Mouse (Mus musculus) left cerebral cortex, postnatal 14 days (tissue): ENCODE measurements around the gene Pik3r1. TPM values are rescaled to one million over a fixed set of nuclear protein-coding genes. Genes with fewer than 3 reads are reported as not detected.

ENCODE experiments used
- DNase-seq, 2 experiments: peaks; one replicate each; pipeline ENCODE4 v3.0.0; 2021 to 2022; ENCODE audit warnings: low spot score in 2 of 2, mixed read lengths in 1 of 2
- intact Hi-C: fragments of 180-260 bp; cut with DNase I; formaldehyde crosslinking; loops from one replicate; pipeline ENCODE4 v1.15.1; 2025
- total RNA-seq, 2 experiments: library from RNA; stranded (reverse); gene quantifications; 2 replicates each; pipeline ENCODE4 v1.2.3; 2021

Gene Pik3r1
- total RNA-seq, 2 experiments from 2014 or later, result 145 to 173 TPM

- no peak for DNase-seq
- intact Hi-C loops, result no loop called here
Measured at GRCm38 (mm10) chr13:101634420-101634819, 133.6 kb downstream of the Pik3r1 start.

- DNase-seq, result no peak
- intact Hi-C loops, result no loop called here
Measured at GRCm38 (mm10) chr13:101633620-101634019, 134.4 kb downstream of the Pik3r1 start.

GRCm38 (mm10) chr13:101632771-101633170, 135.2 kb downstream of the Pik3r1 start:
- intact Hi-C loops, result no loop called here
- peak in 1 of 2 experiments; percentile 34 for DNase-seq

GRCm38 (mm10) chr13:101631561-101631960, 136.5 kb downstream of the Pik3r1 start:
- peak; percentile 8 to 38 for DNase-seq
- intact Hi-C loops, result no loop called here
